8 mouse cellular contexts compared by ENCODE assay signal in genomic region chr8:106704901-106705321, GRCm38 (mm10). TPM values are rescaled to one million over a fixed set of nuclear protein-coding genes. Genes with fewer than 3 reads are reported as not detected.
DNase-seq lines count a peak whose midpoint lies in the region; ATAC-seq and TF ChIP-seq lines count a peak whose summit lies in the region.

No protein-coding gene starts in this region.

- no peak for TF ChIP-seq CTCF in kidney, postnatal 0 days (IDR thresholded peaks at IDR 0.05; ENCODE audit: low read depth)
- no peak for TF ChIP-seq CTCF in lung, adult 2 months (IDR thresholded peaks at IDR 0.05; ENCODE audit: insufficient read depth, low read length)
- TF ChIP-seq CTCF in stomach, postnatal 0 days (IDR thresholded peaks at IDR 0.05; ENCODE audit: low read depth): no peak

- H3K4me2 ChIP-seq in heart, embryonic 14.5 days (ENCODE audit: low read length): peak overlapping the region; percentile 5; the same call in 1 of the 2 replicates
- H3K4me2 ChIP-seq in kidney, postnatal 0 days (ENCODE audit: low read length): no peak overlapping the region
- no peak overlapping the region for H3K4me2 ChIP-seq in stomach, postnatal 0 days (replicated peaks; ENCODE audit: low read depth)

- WGBS in embryonic facial prominence, embryonic 10.5 days: 43% methylated on average over 9 of the region's 9 CpGs
- 23% methylated on average over 9 of the region's 9 CpGs for WGBS in heart, embryonic 14.5 days
- 43% methylated on average over 9 of the region's 9 CpGs for WGBS in kidney, postnatal 0 days
- 17% methylated on average over 9 of the region's 9 CpGs for WGBS in lung, adult 2 months
- WGBS in stomach, postnatal 0 days: 36% methylated on average over 9 of the region's 9 CpGs

- DNase-seq in adrenal gland, postnatal 10 days: peak; percentile 37
- no peak for DNase-seq in adrenal gland, postnatal 4 days (ENCODE audit: low spot score in 2 of 2)
- peak; percentile 32 for DNase-seq in embryonic facial prominence, embryonic 10.5 days (ENCODE audit: low spot score)
- peak; percentile 89 for DNase-seq in kidney, postnatal 0 days (ENCODE audit: low spot score)
- peak; percentile 45 for DNase-seq in lung, adult 2 months
- peak; percentile 21 for DNase-seq in stomach, postnatal 0 days (ENCODE audit: low spot score)
- no peak for DNase-seq in retina, embryonic 14.5 days (ENCODE audit: low spot score)

- TF ChIP-seq EP300 in stomach, postnatal 0 days (optimal IDR thresholded peaks at IDR 0.05): no peak

- H3K9me3 ChIP-seq in embryonic facial prominence, embryonic 10.5 days: no peaks in the 10 kb centered on the region
- no peaks in the 10 kb centered on the region for H3K9me3 ChIP-seq in heart, embryonic 14.5 days (ENCODE audit: control insufficient read depth, low read length)
- H3K9me3 ChIP-seq in kidney, postnatal 0 days (replicated peaks; ENCODE audit: low read length): no peaks in the 10 kb centered on the region
- no peaks in the 10 kb centered on the region for H3K9me3 ChIP-seq in stomach, postnatal 0 days (ENCODE audit: control insufficient read depth, low read length)

- H3K27ac ChIP-seq in embryonic facial prominence, embryonic 10.5 days (replicated peaks): peak overlapping the region; percentile 71
- peak overlapping the region; percentile 83 to 92 for H3K27ac ChIP-seq in heart, embryonic 14.5 days (replicated peaks in 1 of 2; ENCODE audit: control insufficient read depth in 1 of 2, insufficient read depth in 1 of 2, low read depth in 2 of 2, low read length in 2 of 2)
- peak overlapping the region; percentile 87 for H3K27ac ChIP-seq in kidney, postnatal 0 days
- H3K27ac ChIP-seq in stomach, postnatal 0 days (replicated peaks): peak overlapping the region; percentile 63

- H3K36me3 ChIP-seq in embryonic facial prominence, embryonic 10.5 days (replicated peaks): peaks cover 49% of the 10 kb centered on the region
- H3K36me3 ChIP-seq in heart, embryonic 14.5 days (ENCODE audit: control insufficient read depth, insufficient read depth, low read length): peaks cover 14% of the 10 kb centered on the region
- peaks cover 16% of the 10 kb centered on the region for H3K36me3 ChIP-seq in kidney, postnatal 0 days (ENCODE audit: insufficient read depth, low read length)
- peaks cover 5% of the 10 kb centered on the region for H3K36me3 ChIP-seq in stomach, postnatal 0 days (ENCODE audit: control insufficient read depth, insufficient read depth, low read length)

- H3K9ac ChIP-seq in heart, embryonic 14.5 days (ENCODE audit: low read length): no peak overlapping the region
- no peak overlapping the region for H3K9ac ChIP-seq in kidney, postnatal 0 days (ENCODE audit: low read depth, low read length)
- H3K9ac ChIP-seq in stomach, postnatal 0 days (ENCODE audit: low read length): no peak overlapping the region

- peak; percentile 76; the same call in 1 of the 2 replicates for TF ChIP-seq POLR2A in lung, adult 2 months (IDR thresholded peaks at IDR 0.05; ENCODE audit: borderline replicate concordance, extremely low read depth, low read depth, low read length)

- ATAC-seq in heart, embryonic 14.5 days (ENCODE audit: insufficient number of reproducible peaks, insufficient read depth, low FRiP score, low read depth): peak; percentile 92
- ATAC-seq in kidney, postnatal 0 days (replicated peaks; ENCODE audit: low FRiP score, low read depth): peak; percentile 82
- peak; percentile 79 for ATAC-seq in stomach, postnatal 0 days (ENCODE audit: low FRiP score, low TSS enrichment)

- H3K27me3 ChIP-seq in embryonic facial prominence, embryonic 10.5 days (replicated peaks; ENCODE audit: low read depth, poor library complexity, severe bottlenecking): no peaks in the 10 kb centered on the region
- H3K27me3 ChIP-seq in heart, embryonic 14.5 days (ENCODE audit: control insufficient read depth, insufficient read depth, low read length): no peaks in the 10 kb centered on the region
- no peaks in the 10 kb centered on the region for H3K27me3 ChIP-seq in kidney, postnatal 0 days (ENCODE audit: insufficient read depth, low read length)
- no peaks in the 10 kb centered on the region for H3K27me3 ChIP-seq in stomach, postnatal 0 days (ENCODE audit: control insufficient read depth, insufficient read depth, low read length)

- peaks cover 10% of the 10 kb centered on the region for H3K4me1 ChIP-seq in embryonic facial prominence, embryonic 10.5 days
- peaks cover 8 to 9% of the 10 kb centered on the region in 2 experiments for H3K4me1 ChIP-seq in heart, embryonic 14.5 days (ENCODE audit: control insufficient read depth in 2 of 2, insufficient read depth in 2 of 2, low read length in 2 of 2)
- H3K4me1 ChIP-seq in kidney, postnatal 0 days (replicated peaks; ENCODE audit: insufficient read depth, low read length): no peaks in the 10 kb centered on the region
- peaks cover 8% of the 10 kb centered on the region for H3K4me1 ChIP-seq in lung, adult 2 months (ENCODE audit: control insufficient read depth, insufficient read depth, low read length)
- H3K4me1 ChIP-seq in stomach, postnatal 0 days (replicated peaks; ENCODE audit: control insufficient read depth, insufficient read depth): no peaks in the 10 kb centered on the region

- H3K4me3 ChIP-seq in embryonic facial prominence, embryonic 10.5 days: no peak overlapping the region
- H3K4me3 ChIP-seq in heart, embryonic 14.5 days (ENCODE audit: control insufficient read depth in 1 of 2, insufficient read depth in 1 of 2, low read depth in 1 of 2, low read length in 2 of 2): no peak overlapping the region
- no peak overlapping the region for H3K4me3 ChIP-seq in kidney, postnatal 0 days (replicated peaks; ENCODE audit: low read depth, low read length)
- H3K4me3 ChIP-seq in lung, adult 2 months (replicated peaks; ENCODE audit: extremely low read depth, low read depth, low read length): no peak overlapping the region
- no peak overlapping the region for H3K4me3 ChIP-seq in stomach, postnatal 0 days (ENCODE audit: low read depth, low read length)

RNA-seq across cellular contexts. Expression of gene Tango6, which starts 22.0 kb away (rescaled TPM):
- total RNA-seq in adrenal gland, postnatal 10 days (2021): 10 to 100 TPM in 1 of 2 experiments, 1 to 10 TPM in 1; 7.9 to 10.7 TPM
- 10 to 100 TPM; 11.0 to 12.2 TPM for total RNA-seq in adrenal gland, postnatal 4 days (2021)
- polyA plus RNA-seq in embryonic facial prominence, embryonic 10.5 days (2016; fragmentation: Nextera tagmentation; extraction: Ambion mirVana): 16.3 and 16.8 TPM in 2 replicates
- 6.9 and 7.1 TPM in 2 replicates for polyA plus RNA-seq in heart, embryonic 14.5 days (2014; fragmentation: Nextera tagmentation; extraction: Ambion mirVana)
- polyA plus RNA-seq in kidney, postnatal 0 days (2015; fragmentation: Nextera tagmentation; extraction: Ambion mirVana): 6.4 and 7.7 TPM in 2 replicates
- 4.3 and 5.9 TPM in 2 replicates for polyA plus RNA-seq in lung, adult 2 months (2012; rRNA removed)
- 3.0 and 3.1 TPM in 2 replicates for polyA plus RNA-seq in stomach, postnatal 0 days (2015; fragmentation: Nextera tagmentation; extraction: Ambion mirVana)

Comparison
In these comparisons a context has a peak if more than half of its experiments do, and no peak if none do; other contexts are left out.
1. DNase-seq: peak in adrenal gland, postnatal 10 days (single experiment), embryonic facial prominence, embryonic 10.5 days (single experiment), kidney, postnatal 0 days (single experiment), lung, adult 2 months (single experiment) and stomach, postnatal 0 days (single experiment); none in adrenal gland, postnatal 4 days (0 of 2) and retina, embryonic 14.5 days (single experiment).
2. Peak in every context shown above with its lines, with median percentiles within 50 percentile points of each other: H3K27ac ChIP-seq and ATAC-seq.